Mouse (Mus musculus) intestine, postnatal 0 days (tissue): ENCODE data around the gene Spg11. TPM values are rescaled to one million over a fixed set of nuclear protein-coding genes. Genes with fewer than 3 reads are reported as not detected.
"Not testable (repeated sequence)": the region's sequence is repeated elsewhere in the genome, so short reads cannot be mapped to it uniquely, and the experiment has no call there.

ENCODE experiments used
- ATAC-seq: fragments of 200-750 bp; cut with Nextera tagmentation; 2 replicates; pipeline ENCODE4 v1.8.0; 2017; ENCODE audit warnings: mild to moderate bottlenecking, moderate TSS enrichment, moderate library complexity
- H3K27ac ChIP-seq: fragments of 300-500 bp; sonication (generic); 2 replicates; pipeline ENCODE4 v1.5.1; 2014; ENCODE audit warnings: mild to moderate bottlenecking, low read depth, low read length, moderate library complexity
- H3K27me3 ChIP-seq: fragments of 300-500 bp; sonication (generic); replicated peaks from 2 replicates; pipeline ENCODE4 v1.6.1; 2014; ENCODE audit warnings: low read length, mixed read lengths; ENCODE audit not compliant: control insufficient read depth, insufficient read depth
- H3K36me3 ChIP-seq: fragments of 300-500 bp; sonication (generic); 2 replicates; pipeline ENCODE4 v1.6.1; 2014; ENCODE audit warnings: mild to moderate bottlenecking, moderate library complexity; ENCODE audit not compliant: control insufficient read depth, insufficient read depth
- H3K4me1 ChIP-seq: fragments of 300-500 bp; sonication (generic); replicated peaks from 2 replicates; pipeline ENCODE4 v1.6.1; 2014; ENCODE audit warnings: antibody characterized with exemption, low read length, mixed read lengths; ENCODE audit not compliant: control insufficient read depth, insufficient read depth
- H3K4me2 ChIP-seq: fragments of 300-500 bp; sonication (generic); replicated peaks from 2 replicates; pipeline ENCODE4 v1.6.1; 2014; ENCODE audit warnings: low read depth, mild to moderate bottlenecking, moderate library complexity
- H3K4me3 ChIP-seq: fragments of 300-500 bp; sonication (generic); 2 replicates; pipeline ENCODE4 v1.5.1; 2014; ENCODE audit warnings: low read depth, low read length
- H3K9ac ChIP-seq: fragments of 300-500 bp; sonication (generic); 2 replicates; pipeline ENCODE4 v1.6.1; 2014; ENCODE audit warnings: mild to moderate bottlenecking, low read depth, low read length
- H3K9me3 ChIP-seq: fragments of 300-500 bp; sonication (generic); 2 replicates; pipeline ENCODE4 v1.6.1; 2016; ENCODE audit warnings: mixed run types; ENCODE audit not compliant: control insufficient read depth
- CTCF ChIP-seq: sonication (generic); IDR thresholded peaks from 2 replicates; pipeline ENCODE4 v1.5.1; 2016; ENCODE audit warnings: low read depth, mild to moderate bottlenecking, control low read depth, antibody characterized with exemption, moderate library complexity
- WGBS: fragments of 180-500 bp; shearing (Covaris S2); extraction: QIAGEN DNeasy Blood & Tissue Kit; methylation state at CpG from one replicate; pipeline ENCODE4 v1.1.7; 2014; 5-methylcytosine and 5-hydroxymethylcytosine counted together
- polyA plus RNA-seq: library from polyadenylated mRNA; unstranded; fragments of >200 nt; fragmentation: Nextera tagmentation; extraction: Ambion mirVana; gene quantifications from 2 replicates; pipeline ENCODE4 v1.2.1, GENCODE M21; 2015

Spg11 gene
- polyA plus RNA-seq, 1 experiment from 2014 or later: 3.7 TPM

- peak overlapping the region; percentile 72 for H3K4me2 ChIP-seq
- 84% methylated on average over 2 of the region's 2 CpGs for WGBS
- H3K36me3 ChIP-seq: peaks cover 13% of the 10 kb centered on the region
- 0 out of 2 replicates have a peak, but pooled peaks cover 4% of the 10 kb centered on the region for H3K4me1 ChIP-seq
- peak overlapping the region; percentile 95; the same call in 1 of the 2 replicates for H3K4me3 ChIP-seq
- no peak overlapping the region for H3K27ac ChIP-seq
- H3K9ac ChIP-seq: no peak overlapping the region
- no peak for TF ChIP-seq CTCF
- ATAC-seq: no peak
- H3K27me3 ChIP-seq: no peaks in the 10 kb centered on the region
- no peaks in the 10 kb centered on the region for H3K9me3 ChIP-seq
Measured at GRCm38 (mm10) chr2:122116888-122117287, 1.3 kb downstream of the Spg11 start.

- H3K4me3 ChIP-seq: no peak overlapping the region
- no peaks in the 10 kb centered on the region for H3K4me1 ChIP-seq
- H3K9ac ChIP-seq: no peak overlapping the region
- 77% methylated on average over 4 of the region's 4 CpGs for WGBS
- H3K36me3 ChIP-seq: peaks cover 50% of the 10 kb centered on the region
- no peaks in the 10 kb centered on the region for H3K9me3 ChIP-seq
- H3K27ac ChIP-seq: no peak overlapping the region
- no peak for ATAC-seq
- H3K4me2 ChIP-seq: no peak overlapping the region
- H3K27me3 ChIP-seq: no peaks in the 10 kb centered on the region
- no peak for TF ChIP-seq CTCF
Measured at GRCm38 (mm10) chr2:122109714-122110113, 8.5 kb downstream of the Spg11 start.

- Histone ChIP-seq H3K27ac (no peak overlapping the region), H3K9ac (no peak overlapping the region), H3K27me3 (no peaks in the 10 kb centered on the region), H3K4me2 (no peak overlapping the region), H3K4me1 (no peaks in the 10 kb centered on the region), H3K36me3 (peaks cover 51% of the 10 kb centered on the region), H3K4me3 (no peak overlapping the region), H3K9me3 (no peaks in the 10 kb centered on the region)
- no peak for TF ChIP-seq CTCF
- WGBS: 79% methylated on average over 14 of the region's 14 CpGs
- ATAC-seq: no peak
Measured at GRCm38 (mm10) chr2:122108101-122108500, 10.1 kb downstream of the Spg11 start.

GRCm38 (mm10) chr2:122102070-122102469 lies 16.1 kb downstream of the Spg11 start:
- peak; percentile 75 for TF ChIP-seq CTCF
- H3K27me3 ChIP-seq: no peaks in the 10 kb centered on the region
- ATAC-seq: peak; percentile 47; the same call in 1 of the 2 replicates
- H3K4me2 ChIP-seq: no peak overlapping the region
- no peak overlapping the region for H3K27ac ChIP-seq
- H3K9ac ChIP-seq: no peak overlapping the region
- H3K9me3 ChIP-seq: no peaks in the 10 kb centered on the region
- H3K4me1 ChIP-seq: no peaks in the 10 kb centered on the region
- H3K36me3 ChIP-seq: peaks cover 70% of the 10 kb centered on the region
- no peak overlapping the region for H3K4me3 ChIP-seq

- H3K9me3 ChIP-seq, H3K27ac ChIP-seq, H3K27me3 ChIP-seq, H3K4me2 ChIP-seq, H3K9ac ChIP-seq, H3K4me3 ChIP-seq, H3K4me1 ChIP-seq, ATAC-seq: not testable (repeated sequence)
- H3K36me3 ChIP-seq: peaks cover 88% of the 10 kb centered on the region
- WGBS: 76% methylated on average over 5 of the region's 5 CpGs
Measured at GRCm38 (mm10) chr2:122097686-122098085, 20.5 kb downstream of the Spg11 start.

GRCm38 (mm10) chr2:122093844-122094243 lies 24.3 kb downstream of the Spg11 start:
- Histone ChIP-seq H3K27ac (no peak overlapping the region), H3K9me3 (no peaks in the 10 kb centered on the region), H3K4me3 (no peak overlapping the region), H3K36me3 (peaks cover 90% of the 10 kb centered on the region), H3K9ac (no peak overlapping the region), H3K27me3 (no peaks in the 10 kb centered on the region), H3K4me1 (no peaks in the 10 kb centered on the region), H3K4me2 (no peak overlapping the region)
- TF ChIP-seq CTCF: no peak
- 91% methylated on average over 4 of the region's 4 CpGs for WGBS
- ATAC-seq: no peak

GRCm38 (mm10) chr2:122086446-122086845 lies 31.7 kb downstream of the Spg11 start:
- WGBS: 63% methylated on average over 4 of the region's 4 CpGs
- Histone ChIP-seq H3K27ac (no peak overlapping the region), H3K4me3 (no peak overlapping the region), H3K4me1 (no peaks in the 10 kb centered on the region), H3K27me3 (no peaks in the 10 kb centered on the region), H3K4me2 (no peak overlapping the region), H3K9me3 (no peaks in the 10 kb centered on the region), H3K9ac (no peak overlapping the region), H3K36me3 (peaks cover 43% of the 10 kb centered on the region)
- no peak for ATAC-seq
- no peak for TF ChIP-seq CTCF
